Mouse (Mus musculus) kidney, embryonic 14.5 days (tissue): ENCODE measurements around the gene Procr. TPM values are rescaled to one million over a fixed set of nuclear protein-coding genes. Genes with fewer than 3 reads are reported as not detected.

Experiments
- ATAC-seq: fragments of 200-750 bp; cut with Nextera tagmentation; 2 replicates; pipeline ENCODE4 v1.8.0; 2017; ENCODE audit warnings: moderate number of reproducible peaks, mild to moderate bottlenecking, moderate TSS enrichment, moderate library complexity; ENCODE audit not compliant: low FRiP score, low TSS enrichment
- H3K27ac ChIP-seq: fragments of 300-500 bp; sonication (generic); 2 replicates; pipeline ENCODE4 v1.5.1; 2014; ENCODE audit warnings: low read depth, mild to moderate bottlenecking, low read length, moderate library complexity, mixed read lengths
- H3K27me3 ChIP-seq: fragments of 300-500 bp; sonication (generic); 2 replicates; pipeline ENCODE4 v1.6.1; 2014; ENCODE audit warnings: mild to moderate bottlenecking, low read length; ENCODE audit not compliant: control insufficient read depth, insufficient read depth
- H3K36me3 ChIP-seq: fragments of 300-500 bp; sonication (generic); 2 replicates; pipeline ENCODE4 v1.6.1; 2014; ENCODE audit warnings: low read length, mixed read lengths; ENCODE audit not compliant: control insufficient read depth, insufficient read depth
- H3K4me1 ChIP-seq: fragments of 300-500 bp; sonication (generic); 2 replicates; pipeline ENCODE4 v1.6.1; 2014; ENCODE audit warnings: low read length, mixed read lengths; ENCODE audit not compliant: control insufficient read depth, insufficient read depth
- H3K4me2 ChIP-seq: fragments of 300-500 bp; sonication (generic); replicated peaks from 2 replicates; pipeline ENCODE4 v1.6.1; 2014; ENCODE audit warnings: low read depth, mild to moderate bottlenecking, low read length
- H3K4me3 ChIP-seq: fragments of 300-500 bp; sonication (generic); 2 replicates; pipeline ENCODE4 v1.5.1; 2014; ENCODE audit warnings: mild to moderate bottlenecking, low read length
- H3K9ac ChIP-seq: fragments of 300-500 bp; sonication (generic); 2 replicates; pipeline ENCODE4 v1.6.1; 2014; ENCODE audit warnings: low read depth, mild to moderate bottlenecking, low read length, moderate library complexity
- H3K9me3 ChIP-seq: fragments of 300-500 bp; sonication (generic); 2 replicates; pipeline ENCODE4 v1.6.1; 2016; ENCODE audit warnings: low read length; ENCODE audit not compliant: control insufficient read depth
- WGBS: fragments of 180-500 bp; shearing (Covaris S2); extraction: QIAGEN DNeasy Blood & Tissue Kit; methylation state at CpG from one replicate; pipeline ENCODE4 v1.1.7; 2014; 5-methylcytosine and 5-hydroxymethylcytosine counted together
- polyA plus RNA-seq: library from polyadenylated mRNA; unstranded; fragments of >200 nt; fragmentation: Nextera tagmentation; extraction: Ambion mirVana; gene quantifications from 2 replicates; pipeline ENCODE4 v1.2.1, GENCODE M21; 2014

Gene Procr
- polyA plus RNA-seq, 1 experiment from 2014 or later: 7.7 TPM

GRCm38 (mm10) chr2:155742211-155742610 lies 8.7 kb upstream of the Procr start:
- no peak overlapping the region for H3K4me2 ChIP-seq
- H3K36me3 ChIP-seq: no peaks in the 10 kb centered on the region
- H3K27me3 ChIP-seq: no peaks in the 10 kb centered on the region
- H3K4me1 ChIP-seq: no peaks in the 10 kb centered on the region
- 82% methylated on average over 11 of the region's 11 CpGs for WGBS
- no peak overlapping the region for H3K4me3 ChIP-seq
- H3K9ac ChIP-seq: no peak overlapping the region
- H3K27ac ChIP-seq: peak overlapping the region; percentile 47; the same call in 1 of the 2 replicates
- H3K9me3 ChIP-seq: no peaks in the 10 kb centered on the region
- no peak for ATAC-seq

DNA sequence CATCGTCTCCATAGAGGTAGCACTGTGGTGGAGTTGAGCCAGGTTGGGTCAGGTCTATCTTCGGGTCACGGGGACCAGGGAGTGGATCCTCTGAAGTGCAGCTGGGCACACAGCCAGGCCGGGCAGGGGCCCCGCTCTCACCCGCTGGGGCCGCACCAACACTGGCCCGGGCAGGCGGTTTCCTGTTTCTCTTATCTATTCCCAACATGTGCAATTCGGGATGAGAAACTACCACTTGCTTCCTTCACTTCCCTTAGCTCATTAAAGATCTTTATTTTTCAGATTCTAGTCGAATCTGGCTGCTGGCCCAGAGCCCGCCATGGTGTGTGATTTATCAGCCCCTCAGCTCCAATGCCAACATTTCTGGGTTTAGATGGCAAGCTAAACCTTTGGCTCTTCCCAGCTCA lies 8.0 kb upstream of the Procr start:
- Histone ChIP-seq H3K9me3 (no peaks in the 10 kb centered on the region), H3K27me3 (no peaks in the 10 kb centered on the region), H3K4me3 (no peak overlapping the region), H3K4me2 (no peak overlapping the region), H3K9ac (no peak overlapping the region), H3K4me1 (no peaks in the 10 kb centered on the region), H3K27ac (no peak overlapping the region; the same call in 1 of the 2 replicates), H3K36me3 (no peaks in the 10 kb centered on the region)
- 0 out of 2 replicates have a peak, but pooled peaks have one; percentile 16 for ATAC-seq
- whole genome bisulfite sequencing: 72% methylated on average over 12 of the region's 12 CpGs

DNA sequence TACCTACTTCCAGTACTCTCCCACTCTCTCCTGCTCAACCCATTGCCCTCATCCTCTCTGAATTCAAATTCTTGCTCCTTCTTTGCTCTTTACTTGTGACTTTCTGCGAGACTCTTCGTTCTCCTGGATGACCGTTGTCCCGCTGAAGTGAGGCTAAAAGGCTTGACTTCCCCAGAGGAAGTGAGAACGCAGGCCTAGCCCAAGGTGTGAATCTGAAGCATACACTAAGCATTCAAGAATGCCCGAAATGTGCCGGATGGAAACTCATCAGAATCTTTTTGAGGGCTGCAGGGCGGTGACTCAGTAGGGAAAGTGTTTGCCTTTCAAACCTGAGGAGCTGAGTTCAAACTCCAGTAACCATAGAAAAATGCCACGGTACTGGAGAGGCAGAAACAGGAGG lies 7.6 kb upstream of the Procr start:
- Histone ChIP-seq H3K9me3 (no peaks in the 10 kb centered on the region), H3K4me1 (no peaks in the 10 kb centered on the region), H3K36me3 (no peaks in the 10 kb centered on the region), H3K4me3 (no peak overlapping the region), H3K9ac (no peak overlapping the region), H3K27ac (peak overlapping the region; percentile 12; the same call in 1 of the 2 replicates), H3K4me2 (no peak overlapping the region), H3K27me3 (no peaks in the 10 kb centered on the region)
- no peak for ATAC-seq
- 81% methylated on average over 9 of the region's 9 CpGs for WGBS

- H3K36me3 ChIP-seq: no peaks in the 10 kb centered on the region
- no peak for ATAC-seq
- WGBS: 61% methylated on average over 3 of the region's 3 CpGs
- H3K4me1 ChIP-seq: no peaks in the 10 kb centered on the region
- H3K4me2 ChIP-seq: no peak overlapping the region
- no peak overlapping the region for H3K4me3 ChIP-seq
- no peak overlapping the region for H3K27ac ChIP-seq
- no peaks in the 10 kb centered on the region for H3K9me3 ChIP-seq
- no peak overlapping the region for H3K9ac ChIP-seq
- no peaks in the 10 kb centered on the region for H3K27me3 ChIP-seq
Measured at GRCm38 (mm10) chr2:155745487-155745886, 5.4 kb upstream of the Procr start.

- Histone ChIP-seq H3K9me3 (no peaks in the 10 kb centered on the region), H3K4me1 (no peaks in the 10 kb centered on the region), H3K4me3 (no peak overlapping the region), H3K9ac (no peak overlapping the region), H3K4me2 (no peak overlapping the region), H3K27me3 (no peaks in the 10 kb centered on the region), H3K36me3 (no peaks in the 10 kb centered on the region), H3K27ac (no peak overlapping the region)
- no peak for ATAC-seq
- WGBS: 87% methylated on average over 4 of the region's 4 CpGs
Measured at GRCm38 (mm10) chr2:155749394-155749793, 1.5 kb upstream of the Procr start.

- Histone ChIP-seq H3K27ac (no peak overlapping the region), H3K27me3 (no peaks in the 10 kb centered on the region), H3K36me3 (no peaks in the 10 kb centered on the region), H3K4me3 (no peak overlapping the region), H3K9me3 (no peaks in the 10 kb centered on the region), H3K9ac (no peak overlapping the region), H3K4me2 (no peak overlapping the region), H3K4me1 (no peaks in the 10 kb centered on the region)
- 0% methylated on average over 1 of the region's 1 CpGs for WGBS
- ATAC-seq: 0 out of 2 replicates have a peak, but pooled peaks have one; percentile 28
Measured at GRCm38 (mm10) chr2:155755746-155756145, 4.8 kb downstream of the Procr start.

GRCm38 (mm10) chr2:155756855-155757566 lies 6.1 kb downstream of the Procr start:
- 59% methylated on average over 14 of the region's 14 CpGs for WGBS
- H3K9ac ChIP-seq: no peak overlapping the region
- H3K9me3 ChIP-seq: no peaks in the 10 kb centered on the region
- H3K27me3 ChIP-seq: no peaks in the 10 kb centered on the region
- no peak overlapping the region for H3K27ac ChIP-seq
- no peaks in the 10 kb centered on the region for H3K36me3 ChIP-seq
- H3K4me3 ChIP-seq: no peak overlapping the region
- H3K4me1 ChIP-seq: no peaks in the 10 kb centered on the region
- no peak for ATAC-seq
- H3K4me2 ChIP-seq: no peak overlapping the region

DNA sequence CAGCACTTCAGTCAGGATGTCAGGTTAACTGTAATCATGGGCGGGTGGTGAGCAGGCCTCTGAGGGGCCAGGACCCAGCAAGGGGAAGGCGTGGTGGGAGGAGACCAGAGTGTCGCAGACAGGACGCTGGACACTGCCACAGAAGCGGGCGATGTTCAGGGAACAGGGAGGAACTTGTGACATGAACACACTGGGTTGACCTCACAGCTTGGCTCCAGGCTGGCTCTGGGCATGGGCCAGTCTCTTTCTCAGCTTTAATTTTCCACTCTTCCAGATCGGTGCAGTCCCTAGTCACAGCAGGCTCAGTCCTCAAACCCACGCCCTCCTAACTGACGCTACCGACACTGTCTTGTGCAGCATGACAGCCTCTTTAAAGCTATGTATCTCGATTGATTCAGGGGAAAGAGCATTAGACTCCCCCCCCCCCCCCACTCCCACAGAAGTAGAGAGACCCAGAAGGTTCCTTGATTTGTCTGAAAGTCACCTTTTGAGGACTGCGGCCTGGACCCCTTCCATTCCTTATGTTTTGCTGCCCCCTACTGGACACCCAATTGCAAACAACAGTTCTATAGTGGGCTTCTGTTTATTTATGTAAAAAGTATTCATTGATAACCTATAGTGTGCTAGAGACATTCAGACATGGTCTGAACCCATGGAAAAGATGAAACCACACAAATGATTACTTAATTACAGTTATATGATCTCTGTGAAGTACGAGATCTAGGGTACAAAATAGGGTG lies 13.9 kb downstream of the Procr start:
- H3K27me3 ChIP-seq: no peaks in the 10 kb centered on the region
- peak; percentile 76 for ATAC-seq
- WGBS: 56% methylated on average over 13 of the region's 13 CpGs
- H3K27ac ChIP-seq: no peak overlapping the region
- no peaks in the 10 kb centered on the region for H3K4me1 ChIP-seq
- no peak overlapping the region for H3K9ac ChIP-seq
- no peaks in the 10 kb centered on the region for H3K9me3 ChIP-seq
- no peak overlapping the region for H3K4me2 ChIP-seq
- no peak overlapping the region for H3K4me3 ChIP-seq
- no peaks in the 10 kb centered on the region for H3K36me3 ChIP-seq

GRCm38 (mm10) chr2:155773664-155774063 lies 22.7 kb downstream of the Procr start:
- no peak overlapping the region for H3K27ac ChIP-seq
- ATAC-seq: no peak
- H3K4me1 ChIP-seq: peaks cover 3% of the 10 kb centered on the region; the same call in 1 of the 2 replicates
- H3K9ac ChIP-seq: no peak overlapping the region
- no peak overlapping the region for H3K4me3 ChIP-seq
- H3K9me3 ChIP-seq: no peaks in the 10 kb centered on the region
- WGBS: 72% methylated on average over 4 of the region's 4 CpGs
- H3K36me3 ChIP-seq: no peaks in the 10 kb centered on the region
- H3K27me3 ChIP-seq: peaks cover 40% of the 10 kb centered on the region
- H3K4me2 ChIP-seq: no peak overlapping the region
